Mouse (Mus musculus): Measurements from ENCODE around the gene BC004004.

Gene BC004004

DNA sequence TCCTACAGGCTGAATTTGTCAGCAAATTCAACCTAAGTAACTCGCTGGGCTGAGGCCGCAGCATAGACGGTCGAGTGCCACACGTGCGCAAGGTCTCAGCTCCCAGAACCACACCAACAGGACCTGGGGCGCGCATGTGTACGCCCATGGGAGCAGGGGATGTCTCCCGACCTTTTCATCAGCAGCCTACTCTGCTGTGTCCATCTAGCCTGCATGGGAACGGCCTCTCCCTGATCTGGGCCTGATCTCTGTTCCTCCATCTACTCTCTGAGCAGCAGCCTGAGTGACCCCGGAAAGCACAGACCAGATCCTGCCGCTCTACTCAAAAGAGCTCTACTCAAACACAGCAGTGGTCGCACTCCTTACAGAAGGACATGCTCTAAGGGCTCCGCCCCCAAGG lies 8.1 kb upstream of the BC004004 start:
- no peak for DNase-seq (ENCODE audit: low read depth)

DNA sequence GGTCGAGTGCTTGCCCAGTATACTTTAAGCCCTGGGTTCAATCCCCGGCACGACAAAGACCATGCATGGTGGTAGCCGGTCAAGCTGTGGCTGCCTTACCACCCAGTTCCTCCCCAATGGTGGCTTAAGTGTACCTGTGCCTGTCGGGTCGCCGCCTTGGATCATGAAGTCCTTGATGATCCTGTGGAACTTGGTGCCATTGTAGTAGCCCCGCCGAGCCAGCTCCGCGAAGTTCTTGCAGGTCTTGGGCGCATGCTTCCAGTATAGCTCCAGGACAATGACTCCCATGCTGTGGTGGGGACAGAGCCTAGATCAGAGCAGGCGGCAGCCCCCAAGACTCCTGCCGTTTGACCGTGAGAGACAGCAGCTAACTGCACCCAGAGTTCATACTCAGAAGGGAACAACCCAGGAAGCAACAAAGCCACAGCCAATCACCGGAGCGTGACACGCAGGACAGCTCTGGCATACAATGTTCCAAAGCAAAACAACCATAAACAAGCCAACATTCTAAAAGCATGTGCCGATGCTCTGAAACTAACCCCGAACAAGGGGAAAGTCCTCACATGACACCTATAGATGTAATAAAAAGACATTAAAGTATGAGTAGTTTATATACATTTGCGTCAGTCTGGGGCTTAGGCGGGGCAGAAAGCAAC lies 6.9 kb upstream of the BC004004 start:
- DNase-seq (ENCODE audit: low read depth), result no peak

DNA sequence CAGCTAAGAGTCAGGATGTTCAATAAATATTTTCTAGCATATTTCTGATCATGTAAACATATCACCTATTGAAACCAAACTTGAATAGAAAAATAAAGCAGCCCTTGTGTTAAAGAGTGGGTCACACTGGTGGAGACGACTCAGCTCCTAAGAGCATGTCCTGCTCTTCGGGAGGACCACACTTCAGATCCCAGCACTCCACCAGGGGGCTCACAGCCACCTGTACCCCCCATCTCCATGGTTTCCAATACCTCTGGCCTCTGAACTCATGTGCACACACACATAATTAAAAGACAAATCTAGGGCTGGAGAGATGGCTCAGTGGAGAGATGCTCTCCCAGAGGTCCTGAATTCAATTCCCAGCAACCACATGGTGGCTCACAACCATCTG lies 6.3 kb upstream of the BC004004 start:
- DNase-seq (ENCODE audit: low read depth), result peak; percentile 49

DNA sequence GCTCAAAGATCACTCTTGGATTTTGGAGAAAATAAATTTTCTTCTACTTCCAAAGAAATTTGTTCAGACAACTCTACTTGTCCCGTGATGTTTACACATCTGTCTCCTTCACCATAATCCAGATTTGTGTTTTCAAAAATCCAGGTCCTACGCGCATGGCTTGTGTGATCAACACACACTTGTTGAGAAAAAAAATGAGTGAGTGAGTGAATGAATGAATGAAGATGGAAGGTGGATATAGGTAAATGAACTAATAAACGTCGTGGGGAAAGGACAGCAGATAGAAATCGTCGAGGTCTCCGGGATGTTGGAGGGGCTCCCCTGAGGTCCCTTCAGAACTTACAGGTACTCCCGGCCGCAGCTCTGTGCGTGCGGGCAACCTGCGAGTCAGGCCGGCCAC lies 5.2 kb upstream of the BC004004 start:
- no peak for DNase-seq (ENCODE audit: low read depth)

DNA sequence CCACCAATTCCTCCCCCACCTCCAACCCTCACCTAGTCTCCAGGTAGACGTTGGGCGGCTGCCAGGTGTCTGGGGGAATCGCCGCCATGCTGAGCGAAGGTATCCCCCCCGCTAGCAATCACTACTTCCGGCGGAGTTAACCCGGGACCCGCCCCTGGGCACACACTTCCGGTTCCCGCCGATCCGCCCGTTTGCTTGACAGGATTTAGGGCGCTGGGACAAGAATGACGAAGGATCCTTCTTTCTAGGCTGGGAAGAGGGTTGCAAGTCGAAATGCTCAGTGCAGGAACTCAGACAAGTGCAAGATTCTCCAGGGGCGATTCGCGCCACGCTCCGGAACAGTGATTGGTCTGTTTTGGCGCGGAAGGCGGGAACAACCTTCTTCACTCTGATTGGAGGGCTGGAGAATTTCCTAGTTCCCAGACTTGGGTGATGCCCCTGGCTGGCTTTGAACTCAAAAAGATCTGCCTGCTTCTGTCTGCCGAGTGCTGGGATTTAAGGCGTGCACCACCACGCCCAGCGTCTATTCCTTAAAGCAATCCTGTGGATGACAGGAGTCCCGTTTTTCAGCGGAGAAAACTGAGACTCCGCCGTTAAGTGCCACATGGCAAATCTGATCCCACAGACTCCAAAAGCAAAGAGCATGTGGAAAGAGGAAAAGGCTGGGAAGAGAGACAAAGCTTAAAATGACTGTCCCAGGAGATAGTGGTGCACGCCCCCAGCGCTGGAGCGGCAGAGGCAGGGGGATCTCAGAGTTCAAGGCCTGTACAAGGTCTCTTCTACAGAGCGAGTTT lies 4.6 kb upstream of the BC004004 start, which contains the start of gene Ppil1:
Gene Ppil1, minus strand, starts transcription at position 347 of the 794 bp plus-strand sequence.
- DNase-seq (ENCODE audit: low read depth), result peak; percentile 92

DNA sequence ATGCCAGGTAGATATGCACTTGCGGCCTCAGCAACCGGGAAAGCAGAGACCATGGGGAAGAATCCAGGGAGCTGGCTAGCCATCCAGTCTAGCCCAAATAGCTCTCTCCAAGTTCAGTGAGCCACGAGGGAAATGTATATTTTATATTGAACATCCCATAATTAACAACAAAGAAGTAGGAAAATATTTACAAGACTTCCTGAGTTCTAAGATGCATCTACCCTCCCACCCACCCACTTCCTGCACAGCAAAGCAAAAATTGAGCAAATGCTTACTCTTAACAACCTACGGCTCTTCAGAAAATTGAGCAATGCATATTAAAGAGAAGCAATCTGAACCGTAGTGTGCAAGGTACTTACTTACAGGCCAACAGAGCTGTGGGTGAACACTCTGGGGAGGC lies 3.8 kb upstream of the BC004004 start:
- peak; percentile 69 for DNase-seq (ENCODE audit: low read depth)

DNA sequence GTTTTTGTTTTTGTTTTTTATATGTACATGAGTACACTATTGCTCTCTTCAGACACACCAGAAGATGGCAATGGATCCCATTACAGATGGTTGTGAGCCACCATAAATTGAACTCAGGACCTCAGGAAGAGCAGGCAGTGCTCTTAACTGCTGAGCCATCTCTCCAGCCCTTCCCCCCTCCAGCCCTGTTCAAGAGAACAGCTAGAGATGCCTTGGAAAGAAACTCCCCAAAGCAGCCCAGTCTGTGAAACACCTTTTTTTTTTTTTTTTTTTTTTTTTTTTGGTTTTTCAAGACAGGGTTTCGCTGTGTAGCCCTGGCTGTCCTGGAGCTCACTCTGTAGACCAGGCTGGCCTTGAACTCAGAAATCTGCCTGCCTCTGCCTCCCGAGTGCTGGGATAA lies 1.5 kb upstream of the BC004004 start:
- DNase-seq (ENCODE audit: low read depth), result peak; percentile 81

DNA sequence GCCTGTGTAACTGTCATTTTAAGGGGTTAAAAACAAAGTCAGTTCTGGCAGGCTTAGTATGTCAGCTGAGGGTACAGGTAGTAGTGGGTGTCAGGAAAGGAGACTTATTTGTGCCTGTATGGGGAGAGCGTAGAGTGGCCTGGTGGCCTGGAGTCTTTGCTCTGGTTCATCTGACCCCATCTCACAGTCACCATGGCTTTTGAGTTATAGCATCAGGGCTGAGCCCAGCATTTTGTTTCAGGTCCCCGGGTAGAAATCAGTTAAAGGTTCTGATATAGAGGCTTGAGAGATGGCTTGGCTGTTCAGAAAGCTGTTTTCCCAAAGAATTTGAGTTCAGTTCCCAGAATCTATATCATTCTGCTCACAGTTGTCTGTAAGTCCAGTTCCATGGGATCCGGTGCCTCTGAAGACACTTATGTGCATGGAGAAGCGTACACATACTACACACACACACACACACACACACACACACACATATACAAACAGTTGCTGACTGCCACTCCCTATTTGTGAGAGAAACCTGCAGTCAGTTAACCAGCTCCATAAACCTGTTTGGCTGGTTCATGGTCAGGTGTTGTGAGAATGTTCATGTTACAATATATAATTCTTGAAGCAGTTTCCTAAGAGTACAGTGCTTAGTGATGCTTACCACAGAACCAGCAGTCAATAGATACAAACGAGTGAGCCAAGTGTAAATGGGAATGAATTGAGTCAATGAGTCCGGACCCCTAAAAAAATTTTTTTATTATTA lies 482 bp upstream of the BC004004 start:
- peak; percentile 53 for DNase-seq (ENCODE audit: low read depth)

DNA sequence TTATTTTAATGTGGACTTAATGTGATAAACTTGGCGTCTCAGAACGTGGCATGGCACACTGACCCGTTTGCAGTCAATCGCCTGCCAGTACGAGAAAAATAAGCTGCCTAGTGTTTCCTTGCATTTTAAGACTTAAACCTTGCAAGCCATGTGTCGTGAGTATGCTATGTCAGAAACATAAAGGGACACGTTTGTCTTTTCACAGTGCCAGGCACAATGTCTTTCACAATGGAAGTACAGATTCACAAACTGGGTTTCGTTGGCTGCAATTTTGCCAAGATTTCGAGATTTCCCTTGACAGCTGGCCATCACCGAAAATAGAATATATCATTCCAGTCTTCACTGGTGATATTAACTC lies 740 bp downstream of the BC004004 start:
- DNase-seq (ENCODE audit: low read depth), result peak; percentile 46

DNA sequence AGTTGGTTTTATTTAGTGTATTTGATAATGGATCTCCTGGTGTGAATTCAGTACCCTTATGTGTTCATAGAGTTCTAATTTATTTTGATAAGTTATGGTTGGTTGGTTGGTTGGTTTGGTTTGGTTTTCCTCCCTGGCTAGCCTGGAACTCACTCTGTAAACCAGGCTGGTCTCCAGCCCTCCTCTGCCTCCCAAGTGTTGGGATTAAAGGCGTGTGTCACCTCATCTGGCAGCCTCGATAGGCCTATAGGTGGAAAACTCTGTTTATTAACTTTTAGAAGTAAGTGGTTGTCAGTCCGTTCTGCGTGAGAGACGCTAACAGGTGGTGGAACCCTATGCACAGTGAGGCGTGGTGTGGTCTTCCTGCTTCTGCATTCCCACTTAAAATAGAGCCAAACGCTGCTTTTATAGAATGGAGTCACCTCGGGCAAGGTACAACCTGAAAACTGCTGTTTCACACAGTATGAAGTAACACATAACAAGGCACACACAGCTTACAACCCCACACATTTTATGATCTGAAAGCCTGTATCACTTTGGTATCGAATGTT lies 1.6 kb downstream of the BC004004 start:
- no peak for DNase-seq (ENCODE audit: low read depth)

DNA sequence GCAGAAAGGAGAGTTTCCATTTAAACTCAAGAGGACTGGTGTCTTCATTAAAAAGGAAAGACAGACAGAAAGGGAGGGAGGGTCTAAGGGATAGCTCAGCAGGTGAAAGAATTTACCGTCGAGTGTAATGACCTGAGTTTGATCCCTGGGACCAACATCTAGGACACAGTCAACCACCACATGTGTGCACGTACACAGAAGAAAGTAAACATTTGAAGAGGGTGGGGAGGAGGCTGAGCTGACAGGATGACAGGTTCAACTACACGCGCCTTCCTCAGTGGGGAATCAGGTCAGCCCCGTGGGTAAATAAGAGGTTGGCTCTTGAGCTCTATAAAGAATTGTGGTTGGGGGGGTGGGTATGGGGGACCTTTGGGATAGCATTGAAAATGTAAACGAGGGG lies 4.6 kb downstream of the BC004004 start:
- DNase-seq (ENCODE audit: low read depth), result no peak

DNA sequence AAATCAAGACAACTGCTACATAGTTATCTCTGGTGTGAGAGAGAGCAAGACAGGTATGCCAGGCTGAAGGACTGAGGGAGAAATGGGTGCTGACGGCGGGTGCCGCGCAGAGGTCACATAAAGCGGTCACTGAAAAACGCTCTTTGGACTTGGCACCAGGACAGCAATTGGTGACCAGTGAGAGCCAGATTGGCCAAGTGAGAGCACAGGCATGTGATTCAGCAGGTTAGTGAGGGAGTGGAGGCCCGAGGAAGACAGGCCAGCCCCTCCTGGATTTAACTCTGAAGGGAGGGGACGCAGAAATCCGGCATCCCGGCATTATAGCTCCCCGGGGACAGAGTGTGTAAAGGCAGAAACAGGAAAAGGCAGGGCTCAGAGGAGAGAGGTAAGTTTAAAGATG lies 5.3 kb downstream of the BC004004 start:
- no peak for DNase-seq (ENCODE audit: low read depth)

DNA sequence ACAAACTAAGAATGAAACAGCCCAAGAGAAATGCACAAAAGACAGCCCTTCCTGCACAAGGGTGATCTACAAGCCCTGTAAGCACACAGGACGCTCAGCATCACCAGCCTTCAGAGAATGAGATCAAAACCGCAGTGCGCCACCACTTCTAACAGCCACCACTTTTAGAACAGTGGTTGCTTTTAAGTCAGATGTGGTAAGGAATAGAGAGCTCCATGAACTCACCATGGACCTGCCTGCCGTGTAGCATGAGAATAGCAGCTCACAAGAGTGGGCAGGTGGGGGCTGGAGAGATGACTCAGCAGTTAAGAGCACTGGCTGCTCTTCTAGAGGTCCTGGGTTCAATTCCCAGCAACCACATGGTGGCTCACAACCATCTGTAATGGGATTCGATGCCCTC lies 11.8 kb downstream of the BC004004 start:
- no peak for DNase-seq (ENCODE audit: low read depth)

DNA sequence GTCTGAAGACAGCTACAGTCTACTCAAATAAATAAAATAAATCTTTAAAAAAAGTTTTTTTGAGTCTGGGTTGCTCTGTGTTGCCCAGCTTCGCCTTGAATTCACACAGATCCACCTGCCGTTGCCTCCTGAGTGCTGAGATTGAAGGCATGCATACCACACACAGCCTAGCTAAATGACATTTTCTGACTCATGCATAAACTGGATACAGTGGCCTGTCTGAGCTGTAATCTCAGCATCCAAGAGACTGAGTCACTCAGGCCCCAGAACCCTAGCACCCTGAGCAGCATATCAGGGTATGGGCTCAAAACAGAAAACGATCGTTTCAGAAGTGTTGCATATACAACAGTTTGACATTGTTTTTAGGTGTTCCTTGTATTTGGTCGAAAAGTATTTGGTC lies 13.0 kb downstream of the BC004004 start:
- DNase-seq (ENCODE audit: low read depth), result no peak

DNA sequence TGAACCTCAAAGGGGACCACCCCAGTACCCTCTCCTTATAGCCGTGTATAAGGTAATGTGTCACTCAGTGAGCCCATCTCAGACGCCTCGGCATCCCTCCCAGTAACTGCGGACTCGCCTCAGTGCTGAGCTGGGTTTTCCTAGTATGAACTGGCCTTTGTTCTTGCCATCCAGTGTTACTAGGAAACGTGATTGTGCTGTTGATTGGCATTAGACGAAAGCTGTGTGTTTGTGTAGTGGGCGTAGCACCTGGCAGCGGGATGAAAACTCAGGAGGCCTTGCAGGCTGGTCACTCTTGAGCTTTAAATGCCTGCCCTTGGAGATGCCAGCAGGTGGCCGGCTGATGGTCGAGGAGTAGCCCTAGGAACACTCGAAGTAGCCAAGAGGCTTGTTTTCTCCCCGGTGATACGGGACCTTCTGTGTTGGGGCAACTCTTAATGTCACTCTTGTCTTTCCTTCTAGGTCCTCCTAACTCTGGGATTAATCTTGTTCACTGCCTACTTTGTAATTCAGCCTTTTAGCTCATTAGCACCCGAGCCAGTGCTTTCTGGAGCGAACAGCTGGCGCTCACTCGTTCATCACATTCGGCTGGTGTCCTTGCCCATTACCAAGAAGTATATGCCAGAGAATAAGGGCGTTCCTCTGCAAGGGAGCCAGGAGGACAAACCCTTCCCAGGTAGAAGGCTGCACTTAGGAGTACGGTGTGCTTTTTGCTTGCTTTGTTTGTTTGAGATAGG lies 13.8 kb downstream of the BC004004 start:
- DNase-seq (ENCODE audit: low read depth), result no peak

DNA sequence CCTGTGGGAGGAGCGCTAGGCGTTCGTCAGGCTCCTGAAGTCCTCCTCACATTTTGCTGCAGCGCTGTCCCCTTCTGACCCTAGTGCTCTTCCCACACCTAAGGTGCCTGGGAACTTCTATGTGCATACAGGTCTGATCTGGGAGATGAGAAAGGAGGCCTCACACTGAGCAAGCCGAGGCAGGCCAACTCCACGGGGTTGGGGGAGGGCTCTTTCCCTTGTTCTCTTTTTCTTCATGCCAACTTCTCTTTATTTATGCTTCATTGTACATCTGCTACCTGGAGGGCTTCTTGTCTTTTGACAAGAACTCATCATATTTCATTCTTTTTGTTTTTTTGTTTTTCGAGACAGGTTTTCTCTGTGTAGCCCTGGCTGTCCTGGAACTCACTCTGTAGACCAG lies 23.2 kb downstream of the BC004004 start:
- no peak for DNase-seq (ENCODE audit: low read depth)

DNA sequence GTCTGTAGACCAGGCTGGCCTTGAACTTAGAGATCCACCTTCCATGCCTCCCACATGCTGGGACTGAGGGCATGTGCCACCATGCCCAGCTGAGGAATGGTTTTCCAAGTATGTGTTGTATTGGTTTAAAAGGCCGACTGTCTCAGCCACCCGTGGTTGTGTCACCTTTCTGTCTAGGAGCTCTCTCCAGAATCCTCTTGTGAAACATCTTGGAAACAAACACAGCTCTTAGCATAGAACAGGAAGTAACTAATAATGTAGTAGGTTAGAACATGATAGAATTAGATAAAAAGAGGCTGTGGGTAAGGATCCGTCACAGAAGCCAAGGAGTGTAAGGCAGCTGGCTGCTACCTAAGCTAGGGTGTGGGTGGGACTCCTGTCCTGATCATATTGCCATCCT lies 24.4 kb downstream of the BC004004 start:
- DNase-seq (ENCODE audit: low read depth), result no peak

DNA sequence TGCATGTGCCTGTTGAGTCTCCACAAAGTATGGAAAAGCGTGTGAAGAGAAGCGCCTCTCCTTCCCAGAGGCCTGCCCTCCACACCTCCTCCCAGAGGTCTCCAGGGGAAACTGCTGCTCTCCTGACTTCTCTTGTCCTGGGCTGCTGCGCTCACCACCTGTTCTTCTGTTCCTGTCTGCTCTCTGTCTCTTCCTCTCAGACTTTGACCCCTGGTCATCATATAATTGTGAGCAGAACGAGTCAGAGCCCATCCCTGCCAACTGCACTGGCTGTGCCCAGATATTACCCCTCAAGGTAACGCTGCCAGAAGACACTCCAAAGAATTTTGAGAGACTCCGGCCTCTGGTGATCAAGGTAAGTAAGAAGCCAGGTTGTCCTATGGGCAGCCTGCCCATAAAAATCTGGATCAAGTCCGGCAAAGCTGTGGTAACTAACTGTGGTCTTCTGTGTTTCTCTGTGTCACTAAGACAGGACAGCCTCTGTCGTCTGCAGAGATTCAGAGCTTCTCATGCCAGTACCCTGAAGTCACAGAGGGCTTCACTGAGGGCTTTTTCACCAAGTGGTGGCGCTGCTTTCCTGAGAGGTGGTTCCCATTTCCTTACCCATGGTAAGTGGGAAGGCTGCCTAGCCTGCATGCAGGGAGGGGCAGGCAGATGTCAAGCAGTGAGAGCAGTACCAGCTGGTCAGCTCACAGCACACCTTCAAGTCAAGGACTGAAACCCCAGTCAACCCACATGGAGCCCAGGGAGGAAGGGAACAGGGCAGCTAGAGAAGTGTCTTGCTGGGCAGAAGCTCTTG lies 25.4 kb downstream of the BC004004 start:
- DNase-seq (ENCODE audit: low read depth), result no peak

DNA sequence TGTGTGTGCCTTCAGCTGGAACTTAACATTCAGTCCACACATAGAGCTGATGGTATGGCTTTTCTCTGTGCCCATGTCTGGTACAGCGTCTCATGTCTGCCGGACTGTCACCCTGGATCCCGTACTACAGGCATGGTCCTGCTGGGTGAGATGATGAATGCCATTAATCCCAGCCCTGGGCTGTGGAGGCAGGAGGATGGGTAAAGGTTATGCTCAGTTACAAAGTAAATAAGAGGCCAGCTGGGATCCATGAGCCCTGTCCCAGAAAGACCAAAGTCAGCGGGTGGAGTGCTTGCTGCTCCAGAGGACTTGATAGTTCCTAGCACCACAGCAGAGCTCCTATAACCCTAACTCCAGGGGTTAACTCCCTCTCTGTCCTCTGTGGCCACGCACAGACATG lies 27.2 kb downstream of the BC004004 start:
- no peak for DNase-seq (ENCODE audit: low read depth)

DNA sequence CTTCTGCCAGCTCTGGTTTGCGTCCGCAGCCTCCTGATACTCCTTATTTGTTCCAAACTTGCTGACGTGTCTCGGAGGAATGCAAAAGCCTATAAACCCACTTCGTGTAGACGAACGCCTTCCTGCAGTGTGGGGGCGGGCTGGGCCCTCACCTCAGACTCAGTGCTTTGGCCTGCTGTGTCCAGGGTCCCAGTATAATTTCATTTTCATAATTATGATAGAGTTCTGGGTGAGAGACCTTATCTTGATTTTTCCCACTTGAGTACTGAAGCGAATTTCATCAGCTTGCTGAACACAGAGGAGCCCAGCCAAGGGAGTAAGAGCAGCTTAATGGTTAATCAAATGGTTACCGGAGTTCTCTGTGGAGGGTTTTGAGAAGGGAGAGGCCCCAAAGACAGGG lies 28.7 kb downstream of the BC004004 start:
- no peak for DNase-seq (ENCODE audit: low read depth)

DNA sequence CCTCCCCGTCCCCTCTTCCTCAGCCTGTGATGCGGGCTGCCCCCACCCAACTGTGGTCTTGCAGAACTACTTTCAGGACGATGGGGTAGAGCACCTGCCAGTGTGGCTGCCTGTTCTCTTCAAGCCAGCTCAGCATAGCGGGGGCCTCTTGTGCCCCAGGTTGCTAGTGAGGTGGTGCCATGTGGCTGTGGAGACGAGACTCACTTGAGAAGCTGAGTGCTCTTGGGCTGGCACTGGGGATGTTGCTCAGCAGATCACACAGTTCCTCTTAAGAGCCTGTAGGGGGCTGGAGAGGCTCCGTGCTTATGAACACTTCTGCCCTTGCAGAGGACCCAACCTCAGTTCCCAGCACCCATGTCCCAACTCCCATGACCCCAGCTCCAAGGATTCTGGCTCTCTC lies 29.2 kb downstream of the BC004004 start:
- DNase-seq (ENCODE audit: low read depth), result peak; percentile 41

All from 416B (cell line).